Mouse (Mus musculus): ENCODE data around the gene Plcd1.

- no peak for TF ChIP-seq POLR2A (IDR thresholded peaks at IDR 0.05; ENCODE audit: extremely low read depth, insufficient read depth, low read length)
- no peak for TF ChIP-seq CTCF (IDR thresholded peaks at IDR 0.05; ENCODE audit: low read depth, low read length)
Measured at GRCm38 (mm10) chr9:119128436-119129181, 35.3 kb upstream of the Plcd1 start.

Measured in liver, adult 2 months (tissue).